Mouse (Mus musculus): ENCODE measurements around the gene Esr1. TPM values are rescaled to one million over a fixed set of nuclear protein-coding genes. Genes with fewer than 3 reads are reported as not detected.

The Esr1 gene
- polyA plus RNA-seq, 1 experiment from 2014 or later: not detected

DNA sequence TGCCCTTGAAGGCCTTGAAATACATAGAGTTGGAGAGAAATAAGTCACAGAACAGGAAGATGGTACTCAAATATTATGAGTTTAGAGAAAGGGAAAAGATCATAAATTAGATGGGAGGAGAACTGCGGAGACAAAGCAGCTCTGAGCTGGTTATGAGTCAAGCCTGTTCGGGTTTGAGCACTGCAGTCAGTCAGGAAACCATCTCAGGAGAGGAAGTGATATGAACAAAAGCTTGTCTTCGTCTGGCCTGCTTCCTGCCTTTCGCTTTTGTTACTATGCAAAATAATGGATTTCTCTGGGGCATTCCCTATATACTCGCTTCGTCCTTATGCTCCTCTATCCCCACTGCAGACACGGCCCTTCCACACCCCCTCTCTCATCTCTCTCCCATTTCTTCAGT lies 288.9 kb downstream of the Esr1 start:
- Histone ChIP-seq H3K4me3 (no peak overlapping the region), H3K9me3 (replicated peaks) (no peaks in the 10 kb centered on the region), H3K27me3 (ENCODE audit: low read depth, poor library complexity, severe bottlenecking) (no peaks in the 10 kb centered on the region), H3K36me3 (no peaks in the 10 kb centered on the region), H3K27ac (replicated peaks) (no peak overlapping the region), H3K4me1 (no peaks in the 10 kb centered on the region)
- no peak for DNase-seq (ENCODE audit: low spot score)
- 86% methylated on average over 7 of the region's 7 CpGs for WGBS

DNA sequence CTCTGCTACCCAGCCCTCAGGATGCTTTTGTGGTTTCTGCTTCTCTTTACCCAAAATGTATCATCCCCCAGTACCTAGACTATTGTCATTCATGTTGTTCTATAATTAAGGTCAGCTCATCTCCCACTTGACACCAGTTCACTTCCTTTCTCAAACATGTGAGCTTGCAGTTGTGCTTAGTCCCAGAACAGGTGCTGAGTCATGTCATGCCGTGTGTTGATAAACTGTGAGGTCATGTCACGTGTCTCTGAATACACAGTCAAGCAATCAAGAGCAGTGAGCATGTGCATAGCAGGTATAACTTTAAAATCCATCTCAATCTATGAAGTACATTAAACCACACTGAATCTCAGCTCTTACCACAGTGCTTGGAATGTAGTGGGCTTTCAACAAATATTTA lies 297.9 kb downstream of the Esr1 start:
- Histone ChIP-seq H3K36me3 (no peaks in the 10 kb centered on the region), H3K27ac (replicated peaks) (no peak overlapping the region), H3K4me3 (no peak overlapping the region), H3K27me3 (ENCODE audit: low read depth, poor library complexity, severe bottlenecking) (no peaks in the 10 kb centered on the region), H3K4me1 (no peaks in the 10 kb centered on the region), H3K9me3 (replicated peaks) (no peaks in the 10 kb centered on the region)
- WGBS: 89% methylated on average over 2 of the region's 2 CpGs
- DNase-seq (ENCODE audit: low spot score): no peak

DNA sequence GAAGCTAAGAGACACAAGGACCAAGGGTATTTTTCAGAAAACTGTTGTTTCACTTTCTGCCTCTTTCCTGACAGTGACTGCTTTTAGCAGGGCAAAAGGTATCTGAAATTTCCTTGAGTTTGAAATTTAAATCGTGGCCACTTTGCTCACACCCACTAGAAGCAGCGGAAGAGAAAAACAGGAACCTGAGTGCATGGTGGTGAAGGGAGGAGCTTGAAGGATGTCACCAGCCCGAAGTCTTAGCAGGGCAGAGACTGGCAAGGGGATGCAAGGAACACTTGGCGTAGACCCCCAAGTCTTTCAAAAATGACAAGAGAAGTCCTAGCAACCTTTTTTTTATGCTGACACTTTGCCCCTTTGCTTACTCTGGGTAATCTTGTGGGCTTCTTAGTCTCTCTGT lies 299.1 kb downstream of the Esr1 start:
- H3K36me3 ChIP-seq: no peaks in the 10 kb centered on the region
- no peaks in the 10 kb centered on the region for H3K4me1 ChIP-seq
- WGBS: 89% methylated on average over 4 of the region's 4 CpGs
- no peaks in the 10 kb centered on the region for H3K9me3 ChIP-seq (replicated peaks)
- no peak overlapping the region for H3K4me3 ChIP-seq
- no peaks in the 10 kb centered on the region for H3K27me3 ChIP-seq (ENCODE audit: low read depth, poor library complexity, severe bottlenecking)
- DNase-seq (ENCODE audit: low spot score): no peak
- no peak overlapping the region for H3K27ac ChIP-seq (replicated peaks)

DNA sequence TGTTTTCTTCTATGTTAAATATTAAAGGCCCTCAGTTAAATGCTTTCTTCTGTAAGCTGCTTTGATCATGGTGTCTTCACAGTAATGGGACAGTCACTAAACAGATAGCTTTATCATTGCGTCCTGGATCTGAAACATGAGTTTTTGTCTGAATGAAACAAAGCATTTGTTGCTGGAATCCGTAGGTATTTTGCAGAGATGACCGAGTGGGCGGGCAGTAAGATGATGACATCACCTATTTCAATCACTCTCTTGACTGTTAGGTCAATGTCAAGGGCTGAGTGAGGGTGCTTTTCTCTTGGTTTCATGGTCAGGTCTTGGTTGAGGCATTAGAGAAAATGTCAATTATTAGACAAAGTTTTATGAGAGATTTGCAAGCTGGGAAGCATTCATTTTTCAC lies 307.7 kb downstream of the Esr1 start:
- 95% methylated on average over 4 of the region's 4 CpGs for WGBS
- Histone ChIP-seq H3K4me3 (no peak overlapping the region), H3K4me1 (no peaks in the 10 kb centered on the region), H3K9me3 (replicated peaks) (no peaks in the 10 kb centered on the region), H3K27ac (replicated peaks) (no peak overlapping the region), H3K27me3 (ENCODE audit: low read depth, poor library complexity, severe bottlenecking) (no peaks in the 10 kb centered on the region), H3K36me3 (no peaks in the 10 kb centered on the region)
- DNase-seq (ENCODE audit: low spot score): no peak

DNA sequence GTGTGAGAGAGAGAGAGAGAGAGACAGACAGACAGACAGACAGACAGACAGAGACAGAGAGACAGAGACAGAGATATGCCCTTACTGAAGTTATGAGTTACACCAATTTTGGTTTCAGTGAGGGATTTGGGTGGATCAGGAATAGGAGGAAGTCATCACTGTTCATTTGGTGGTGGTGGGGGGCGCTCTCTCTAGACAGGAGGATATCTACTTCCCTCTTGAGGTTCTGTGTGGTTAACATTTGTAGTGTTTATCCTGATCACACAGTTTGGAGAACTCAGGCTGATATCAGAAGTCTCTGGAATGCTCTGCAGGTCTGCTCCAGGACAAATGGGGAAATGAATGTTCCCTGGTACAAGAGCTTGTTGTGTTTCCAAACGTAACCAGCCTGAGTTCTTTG lies 312.2 kb downstream of the Esr1 start:
- DNase-seq (ENCODE audit: low spot score): no peak
- H3K36me3 ChIP-seq: no peaks in the 10 kb centered on the region
- no peak overlapping the region for H3K27ac ChIP-seq (replicated peaks)
- H3K4me3 ChIP-seq: no peak overlapping the region
- no peaks in the 10 kb centered on the region for H3K9me3 ChIP-seq (replicated peaks)
- no peaks in the 10 kb centered on the region for H3K27me3 ChIP-seq (ENCODE audit: low read depth, poor library complexity, severe bottlenecking)
- no peaks in the 10 kb centered on the region for H3K4me1 ChIP-seq
- WGBS: 77% methylated on average over 2 of the region's 2 CpGs

DNA sequence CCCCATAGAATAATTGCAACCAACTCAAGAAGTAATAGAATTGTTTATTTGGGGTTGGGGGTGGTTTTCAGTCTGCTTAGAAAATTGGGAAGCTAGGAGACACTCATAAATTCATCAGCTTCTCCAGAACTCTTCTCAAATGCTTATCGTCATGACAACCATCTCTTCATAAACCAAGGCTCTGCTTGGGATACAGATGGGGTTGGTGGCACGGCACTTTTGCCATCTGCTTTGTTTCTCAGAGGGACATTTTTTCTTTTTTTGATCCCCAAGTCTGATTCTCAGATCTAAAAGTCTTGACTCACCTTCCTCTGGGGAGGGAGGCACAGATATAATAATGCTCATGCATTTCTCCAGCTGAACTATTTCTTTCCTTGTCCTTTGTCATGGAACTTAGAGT lies 313.0 kb downstream of the Esr1 start:
- H3K4me1 ChIP-seq: no peaks in the 10 kb centered on the region
- H3K27ac ChIP-seq (replicated peaks): no peak overlapping the region
- H3K27me3 ChIP-seq (ENCODE audit: low read depth, poor library complexity, severe bottlenecking): no peaks in the 10 kb centered on the region
- no peak overlapping the region for H3K4me3 ChIP-seq
- H3K9me3 ChIP-seq (replicated peaks): no peaks in the 10 kb centered on the region
- H3K36me3 ChIP-seq: no peaks in the 10 kb centered on the region
- 88% methylated on average over 2 of the region's 2 CpGs for WGBS
- DNase-seq (ENCODE audit: low spot score): no peak

DNA sequence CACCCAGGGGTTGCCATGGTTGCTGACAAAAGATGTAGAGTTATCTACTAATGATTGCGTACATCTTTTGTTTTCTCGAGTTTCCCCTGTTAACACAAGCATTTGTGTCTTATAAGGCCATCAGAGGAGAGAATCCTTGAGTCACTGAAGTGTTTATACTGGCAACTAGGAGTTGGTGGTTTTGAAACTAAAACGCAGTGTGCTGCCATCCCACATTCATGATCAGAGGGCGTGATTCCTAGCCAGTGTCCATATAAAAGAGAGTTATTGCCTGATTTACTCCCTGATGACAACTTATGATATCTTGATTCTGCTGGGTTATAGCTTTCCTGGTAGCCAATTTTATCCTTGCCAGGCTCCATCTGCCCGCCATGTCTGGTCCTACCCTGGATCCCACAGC lies 331.8 kb downstream of the Esr1 start:
- WGBS: 86% methylated on average over 5 of the region's 5 CpGs
- Histone ChIP-seq H3K9me3 (replicated peaks) (no peaks in the 10 kb centered on the region), H3K4me1 (no peaks in the 10 kb centered on the region), H3K4me3 (no peak overlapping the region), H3K27ac (replicated peaks) (no peak overlapping the region), H3K27me3 (ENCODE audit: low read depth, poor library complexity, severe bottlenecking) (no peaks in the 10 kb centered on the region), H3K36me3 (no peaks in the 10 kb centered on the region)
- DNase-seq (ENCODE audit: low spot score): no peak

DNA sequence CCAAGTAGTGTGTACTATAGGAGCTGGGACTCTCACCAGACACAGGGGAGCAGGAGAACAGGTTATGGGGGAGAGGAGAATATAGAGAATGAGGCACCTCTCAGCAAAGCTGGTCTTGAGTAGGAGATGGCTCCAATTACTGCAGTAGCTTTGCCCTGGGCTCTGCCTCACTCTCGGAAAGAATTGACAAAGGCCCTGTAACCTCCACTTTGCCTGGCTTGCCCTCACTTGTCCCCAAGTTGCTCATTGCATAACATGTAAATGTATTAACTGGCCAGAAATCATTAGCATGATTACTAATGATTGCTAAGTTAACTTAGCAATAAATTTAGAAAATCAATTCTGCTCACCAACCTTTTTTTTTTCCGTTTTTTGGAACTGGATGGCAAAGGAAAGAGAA lies 333.3 kb downstream of the Esr1 start:
- no peak overlapping the region for H3K27ac ChIP-seq (replicated peaks)
- no peaks in the 10 kb centered on the region for H3K9me3 ChIP-seq (replicated peaks)
- H3K4me3 ChIP-seq: no peak overlapping the region
- WGBS: 83% methylated on average over 2 of the region's 2 CpGs
- no peak for DNase-seq (ENCODE audit: low spot score)
- no peaks in the 10 kb centered on the region for H3K36me3 ChIP-seq
- no peaks in the 10 kb centered on the region for H3K27me3 ChIP-seq (ENCODE audit: low read depth, poor library complexity, severe bottlenecking)
- H3K4me1 ChIP-seq: no peaks in the 10 kb centered on the region

DNA sequence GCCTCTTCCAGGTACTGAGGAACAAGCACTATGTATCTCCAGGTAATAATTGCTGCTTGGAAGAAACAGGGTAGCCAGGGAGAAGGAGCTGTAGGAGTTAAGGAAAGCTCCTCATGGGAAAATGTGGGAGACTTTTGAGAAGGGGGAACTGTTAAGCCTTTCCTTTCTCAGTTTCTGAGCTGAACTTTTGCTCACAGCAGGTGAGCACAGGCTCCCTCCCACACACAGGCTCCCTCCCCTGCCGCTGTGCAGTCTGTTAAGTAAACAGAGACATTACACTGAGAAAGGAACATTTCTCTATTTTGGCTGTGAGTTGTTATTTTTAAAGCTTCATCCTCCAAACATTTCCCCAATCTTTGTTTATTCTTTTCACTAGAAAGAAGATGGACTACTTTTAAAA lies 354.4 kb downstream of the Esr1 start:
- no peaks in the 10 kb centered on the region for H3K27me3 ChIP-seq (ENCODE audit: low read depth, poor library complexity, severe bottlenecking)
- H3K36me3 ChIP-seq: no peaks in the 10 kb centered on the region
- H3K9me3 ChIP-seq (replicated peaks): no peaks in the 10 kb centered on the region
- H3K4me1 ChIP-seq: no peaks in the 10 kb centered on the region
- H3K27ac ChIP-seq (replicated peaks): no peak overlapping the region
- no peak overlapping the region for H3K4me3 ChIP-seq
- no peak for DNase-seq (ENCODE audit: low spot score)
- WGBS: 23% methylated on average over 1 of the region's 1 CpGs

DNA sequence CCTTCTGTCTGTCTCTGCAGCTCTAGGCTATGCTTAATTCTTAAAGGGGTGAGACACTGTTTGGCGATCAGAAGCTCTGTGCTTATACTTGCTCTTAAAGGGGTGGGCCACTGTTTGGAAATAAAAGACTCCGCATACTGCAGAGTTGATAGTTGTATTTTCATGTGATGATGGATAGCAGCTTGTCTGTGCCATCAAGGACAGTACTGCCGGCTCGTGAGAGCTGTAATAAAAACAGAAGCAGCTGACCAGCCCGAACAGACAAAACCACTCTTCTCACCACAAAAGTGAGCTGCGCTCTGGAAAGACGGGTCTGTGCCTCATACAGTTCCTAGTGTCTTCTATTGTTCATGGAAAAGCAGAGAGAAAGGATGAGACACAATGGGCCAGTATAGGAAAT lies 359.8 kb downstream of the Esr1 start:
- 86% methylated on average over 7 of the region's 7 CpGs for WGBS
- Histone ChIP-seq H3K27me3 (ENCODE audit: low read depth, poor library complexity, severe bottlenecking) (no peaks in the 10 kb centered on the region), H3K27ac (replicated peaks) (no peak overlapping the region), H3K4me1 (no peaks in the 10 kb centered on the region), H3K4me3 (no peak overlapping the region), H3K36me3 (no peaks in the 10 kb centered on the region), H3K9me3 (replicated peaks) (no peaks in the 10 kb centered on the region)
- DNase-seq (ENCODE audit: low spot score): no peak

DNA sequence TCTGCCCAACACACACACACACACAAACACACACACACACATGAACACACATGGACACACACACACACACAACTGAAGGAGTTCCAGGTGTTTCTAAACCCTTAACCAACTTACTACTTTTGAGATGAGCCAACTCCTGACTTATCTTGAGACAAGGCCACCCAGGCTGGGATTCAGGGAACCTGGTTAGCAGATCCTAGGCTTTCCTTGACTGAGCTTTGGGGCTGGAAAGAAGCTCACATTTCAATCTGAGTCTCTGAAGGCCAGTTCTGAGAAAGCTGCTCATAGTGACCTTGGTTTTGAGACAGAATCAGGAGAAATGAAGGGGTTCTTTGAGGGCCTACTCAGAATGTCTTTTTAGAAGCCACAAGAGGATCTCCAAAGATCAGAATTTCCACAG lies 360.2 kb downstream of the Esr1 start:
- DNase-seq (ENCODE audit: low spot score): no peak
- no peaks in the 10 kb centered on the region for H3K4me1 ChIP-seq
- H3K36me3 ChIP-seq: no peaks in the 10 kb centered on the region
- H3K27me3 ChIP-seq (ENCODE audit: low read depth, poor library complexity, severe bottlenecking): no peaks in the 10 kb centered on the region
- no peaks in the 10 kb centered on the region for H3K9me3 ChIP-seq (replicated peaks)
- H3K27ac ChIP-seq (replicated peaks): no peak overlapping the region
- H3K4me3 ChIP-seq: no peak overlapping the region

DNA sequence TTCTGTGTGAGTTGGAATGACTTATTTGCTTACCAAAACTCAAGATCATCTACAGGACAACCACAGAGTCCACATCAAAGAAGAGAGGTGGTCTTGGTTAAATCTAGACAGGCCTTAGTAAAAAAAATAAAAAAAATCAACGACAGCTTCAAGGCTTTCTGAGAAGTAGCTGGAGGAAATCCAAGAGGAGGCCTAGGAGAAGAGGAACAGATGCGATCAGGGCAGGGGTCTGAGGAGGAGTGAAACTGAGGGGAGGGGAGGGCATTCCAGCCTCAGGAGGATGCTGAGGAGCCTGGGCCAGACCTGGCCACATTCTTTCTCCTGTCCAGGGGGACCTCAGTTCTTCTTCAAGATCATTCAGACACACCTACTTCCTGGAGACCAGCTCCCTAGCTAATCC lies 360.6 kb downstream of the Esr1 start:
- 89% methylated on average over 2 of the region's 2 CpGs for WGBS
- no peaks in the 10 kb centered on the region for H3K4me1 ChIP-seq
- H3K4me3 ChIP-seq: no peak overlapping the region

DNA sequence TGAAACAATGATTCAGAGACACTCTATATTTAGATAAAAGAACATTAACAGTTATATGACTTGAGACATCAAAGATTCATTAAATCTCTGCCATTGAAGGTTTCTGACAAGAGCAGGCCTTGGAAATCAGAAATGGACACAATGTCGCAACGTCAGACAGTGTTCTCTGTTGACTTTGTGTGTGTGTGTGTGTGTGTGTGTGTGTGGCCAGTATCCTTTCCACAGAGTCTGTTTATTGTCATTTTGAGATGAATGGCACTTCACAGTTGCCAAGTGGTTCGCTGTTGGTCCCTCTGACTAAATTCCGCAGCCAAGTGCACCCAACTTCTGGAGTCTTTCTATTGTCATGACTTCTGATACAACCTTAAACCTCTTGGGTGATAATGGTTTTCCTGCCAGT lies 362.9 kb downstream of the Esr1 start:
- Histone ChIP-seq H3K9me3 (replicated peaks) (no peaks in the 10 kb centered on the region), H3K4me1 (no peaks in the 10 kb centered on the region), H3K27me3 (ENCODE audit: low read depth, poor library complexity, severe bottlenecking) (no peaks in the 10 kb centered on the region), H3K36me3 (no peaks in the 10 kb centered on the region), H3K4me3 (no peak overlapping the region), H3K27ac (replicated peaks) (no peak overlapping the region)
- 89% methylated on average over 4 of the region's 4 CpGs for WGBS
- DNase-seq (ENCODE audit: low spot score): no peak

More for the DNA sequence above, 360.6 kb downstream of the Esr1 start:
- Histone ChIP-seq H3K27ac (replicated peaks) (no peak overlapping the region), H3K27me3 (ENCODE audit: low read depth, poor library complexity, severe bottlenecking) (no peaks in the 10 kb centered on the region), H3K9me3 (replicated peaks) (no peaks in the 10 kb centered on the region), H3K36me3 (no peaks in the 10 kb centered on the region)
- no peak for DNase-seq (ENCODE audit: low spot score)

DNA sequence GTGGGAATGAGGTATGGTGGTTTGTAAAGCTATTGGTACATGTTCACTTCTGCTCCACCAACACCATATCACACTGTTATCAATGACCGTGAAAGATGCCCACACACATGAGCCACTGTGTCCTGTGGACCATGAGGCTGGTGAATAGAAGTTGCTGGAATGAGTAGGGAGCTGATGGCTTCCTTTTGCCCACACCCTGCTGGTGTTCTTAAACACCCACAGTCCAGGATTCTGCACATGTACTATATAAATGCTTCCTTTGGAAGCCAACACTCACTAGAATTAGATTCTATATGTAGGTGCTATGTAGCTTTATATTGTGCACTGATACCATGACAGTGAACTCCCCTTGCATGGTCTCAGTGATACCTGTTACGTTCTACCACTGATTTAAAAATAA lies 365.2 kb downstream of the Esr1 start:
- H3K36me3 ChIP-seq: no peaks in the 10 kb centered on the region
- H3K9me3 ChIP-seq (replicated peaks): no peaks in the 10 kb centered on the region
- DNase-seq (ENCODE audit: low spot score): no peak
- H3K4me1 ChIP-seq: no peaks in the 10 kb centered on the region
- no peak overlapping the region for H3K4me3 ChIP-seq
- H3K27ac ChIP-seq (replicated peaks): no peak overlapping the region
- no peaks in the 10 kb centered on the region for H3K27me3 ChIP-seq (ENCODE audit: low read depth, poor library complexity, severe bottlenecking)
- 86% methylated on average over 2 of the region's 2 CpGs for WGBS

Measured in midbrain, embryonic 10.5 days (tissue).